Mouse (Mus musculus) thymus, adult 2 months (tissue): ENCODE results near the gene Cdh23.

Source experiments
- CTCF ChIP-seq: fragments of 200-500 bp; IDR thresholded peaks from 2 replicates; pipeline ENCODE4 v1.5.1; 2012; ENCODE audit warnings: mild to moderate bottlenecking, control low read depth, low read length, moderate library complexity, borderline replicate concordance; ENCODE audit not compliant: control insufficient read depth, poor library complexity, insufficient read depth; ENCODE audit errors: extremely low read depth
- POLR2A ChIP-seq: fragments of 200-500 bp; IDR thresholded peaks from 2 replicates; pipeline ENCODE4 v1.6.1; 2012; ENCODE audit warnings: mild to moderate bottlenecking, low read length, control low read depth, moderate library complexity; ENCODE audit not compliant: control insufficient read depth, poor library complexity, insufficient read depth; ENCODE audit errors: extremely low read depth

- TF ChIP-seq POLR2A (no peak), CTCF (no peak)
Measured at GRCm38 (mm10) chr10:60481381-60481780, 214.9 kb downstream of the Cdh23 start.
